Mouse (Mus musculus) neural tube, embryonic 14.5 days (tissue): Measurements from ENCODE around the gene Itga6. TPM values are rescaled to one million over a fixed set of nuclear protein-coding genes. Genes with fewer than 3 reads are reported as not detected.

ENCODE experiments used
- ATAC-seq: fragments of 200-750 bp; cut with Nextera tagmentation; 2 replicates; pipeline ENCODE4 v1.8.0; 2017; ENCODE audit warnings: low read depth, mild to moderate bottlenecking, moderate TSS enrichment, moderate library complexity
- H3K27ac ChIP-seq: fragments of 300-500 bp; sonication (generic); 2 replicates; pipeline ENCODE4 v1.5.1; 2014; ENCODE audit warnings: low read depth, mild to moderate bottlenecking, control low read depth, low read length, moderate library complexity, mixed read lengths
- H3K27me3 ChIP-seq: fragments of 300-500 bp; sonication (generic); 2 replicates; pipeline ENCODE4 v1.6.1; 2014; ENCODE audit warnings: low read length; ENCODE audit not compliant: control insufficient read depth, insufficient read depth
- H3K36me3 ChIP-seq: fragments of 300-500 bp; sonication (generic); 2 replicates; pipeline ENCODE4 v1.6.1; 2014; ENCODE audit warnings: low read length, mixed read lengths; ENCODE audit not compliant: control insufficient read depth, insufficient read depth
- H3K4me1 ChIP-seq: fragments of 300-500 bp; sonication (generic); 2 replicates; pipeline ENCODE4 v1.6.1; 2014; ENCODE audit warnings: low read length; ENCODE audit not compliant: control insufficient read depth, insufficient read depth
- H3K4me2 ChIP-seq: fragments of 300-500 bp; sonication (generic); 2 replicates; pipeline ENCODE4 v1.6.1; 2014; ENCODE audit warnings: mild to moderate bottlenecking, low read depth, low read length, control low read depth
- H3K4me3 ChIP-seq: fragments of 300-500 bp; sonication (generic); 2 replicates; pipeline ENCODE4 v1.5.1; 2014; ENCODE audit warnings: low read depth, low read length, control low read depth, mixed read lengths
- H3K9ac ChIP-seq: fragments of 300-500 bp; sonication (generic); replicated peaks from 2 replicates; pipeline ENCODE4 v1.6.1; 2014; ENCODE audit warnings: low read depth, mild to moderate bottlenecking, control low read depth, low read length, mixed read lengths
- H3K9me3 ChIP-seq: fragments of 300-500 bp; sonication (generic); 2 replicates; pipeline ENCODE4 v1.6.1; 2016; ENCODE audit warnings: low read length; ENCODE audit not compliant: control insufficient read depth
- WGBS: fragments of 180-500 bp; shearing (Covaris S2); extraction: QIAGEN DNeasy Blood & Tissue Kit; methylation state at CpG from one replicate; pipeline ENCODE4 v1.1.7; 2014; 5-methylcytosine and 5-hydroxymethylcytosine counted together
- polyA plus RNA-seq: library from polyadenylated mRNA; unstranded; fragments of >200 nt; fragmentation: Nextera tagmentation; extraction: Ambion mirVana; gene quantifications from 2 replicates; pipeline ENCODE4 v1.2.1, GENCODE M21; 2014

Gene Itga6
- polyA plus RNA-seq, 1 experiment from 2014 or later = 21.5 TPM

DNA sequence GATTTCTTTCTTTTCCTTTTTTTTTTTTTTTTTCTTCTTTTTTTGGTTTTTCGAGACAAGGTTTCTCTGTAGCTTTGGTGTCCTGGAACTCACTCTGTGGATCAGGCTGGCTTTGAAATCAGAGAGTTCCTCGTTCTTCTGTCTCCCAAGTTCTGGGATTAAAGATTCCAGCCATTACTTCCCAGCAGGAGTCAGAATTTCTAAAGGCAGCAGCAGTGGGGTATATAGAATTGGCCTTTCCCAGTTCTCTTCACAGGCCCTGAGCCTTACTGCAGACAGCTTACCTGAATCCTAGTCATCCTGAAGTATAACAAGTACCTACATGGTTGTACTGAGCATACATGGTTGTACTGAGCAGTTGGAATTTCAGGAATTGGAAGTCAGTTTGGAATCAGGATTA lies 129.4 kb downstream of the Itga6 start:
- Histone ChIP-seq H3K4me2 (no peak overlapping the region), H3K9me3 (no peaks in the 10 kb centered on the region), H3K4me3 (no peak overlapping the region), H3K27me3 (no peaks in the 10 kb centered on the region), H3K9ac (no peak overlapping the region), H3K36me3 (no peaks in the 10 kb centered on the region), H3K4me1 (0 out of 2 replicates have a peak, but pooled peaks cover 4% of the 10 kb centered on the region), H3K27ac (no peak overlapping the region)
- 60% methylated on average over 2 of the region's 2 CpGs for WGBS
- no peak for ATAC-seq

DNA sequence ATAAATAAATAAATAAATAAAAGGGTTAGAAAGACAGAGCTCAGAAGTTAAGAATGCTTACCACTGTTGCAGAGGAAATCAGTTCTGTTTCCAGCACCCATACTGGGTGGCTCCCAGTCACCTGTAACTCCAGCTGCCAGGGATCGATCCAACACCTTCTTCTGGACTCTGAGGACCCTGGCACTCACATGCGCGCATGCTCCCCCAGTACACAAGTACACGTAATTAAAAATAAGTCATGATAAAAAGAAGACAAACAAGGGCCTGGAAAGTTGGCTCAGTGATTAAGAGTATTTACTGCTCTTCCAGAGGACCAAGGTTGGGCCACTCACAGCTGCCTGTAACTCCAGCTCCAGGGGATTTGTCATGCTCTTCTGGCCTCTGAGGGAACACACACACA lies 132.4 kb downstream of the Itga6 start:
- H3K27ac ChIP-seq = no peak overlapping the region
- 89% methylated on average over 4 of the region's 4 CpGs for WGBS
- no peaks in the 10 kb centered on the region for H3K36me3 ChIP-seq
- H3K4me2 ChIP-seq = no peak overlapping the region
- no peak overlapping the region for H3K4me3 ChIP-seq
- 0 out of 2 replicates have a peak, but pooled peaks cover 4% of the 10 kb centered on the region for H3K4me1 ChIP-seq
- H3K27me3 ChIP-seq = no peaks in the 10 kb centered on the region
- ATAC-seq = no peak
- no peak overlapping the region for H3K9ac ChIP-seq
- no peaks in the 10 kb centered on the region for H3K9me3 ChIP-seq

DNA sequence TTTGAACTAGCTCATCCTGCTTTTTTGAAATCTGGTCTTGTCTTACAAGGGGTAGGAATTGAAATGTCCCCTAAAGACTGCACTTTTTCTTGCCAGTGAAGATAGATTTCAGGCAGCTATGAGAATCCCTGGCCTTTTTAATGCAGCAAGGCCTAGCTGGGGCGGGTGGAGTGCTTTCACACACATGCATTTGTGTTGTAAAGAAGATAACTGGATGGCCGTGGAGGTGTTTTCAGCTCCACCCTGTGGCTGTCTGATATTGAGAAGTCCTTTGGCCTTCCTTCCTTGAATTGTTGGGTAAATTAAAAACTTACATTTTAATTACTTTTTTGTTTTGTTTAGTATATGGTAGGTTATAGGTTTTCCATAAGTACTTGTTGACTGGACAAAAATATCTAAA lies 133.0 kb downstream of the Itga6 start:
- Histone ChIP-seq H3K27me3 (no peaks in the 10 kb centered on the region), H3K9ac (no peak overlapping the region), H3K4me2 (no peak overlapping the region), H3K36me3 (no peaks in the 10 kb centered on the region), H3K9me3 (no peaks in the 10 kb centered on the region), H3K27ac (no peak overlapping the region), H3K4me1 (0 out of 2 replicates have a peak, but pooled peaks cover 4% of the 10 kb centered on the region), H3K4me3 (no peak overlapping the region)
- ATAC-seq = no peak
- 70% methylated on average over 2 of the region's 2 CpGs for WGBS

DNA sequence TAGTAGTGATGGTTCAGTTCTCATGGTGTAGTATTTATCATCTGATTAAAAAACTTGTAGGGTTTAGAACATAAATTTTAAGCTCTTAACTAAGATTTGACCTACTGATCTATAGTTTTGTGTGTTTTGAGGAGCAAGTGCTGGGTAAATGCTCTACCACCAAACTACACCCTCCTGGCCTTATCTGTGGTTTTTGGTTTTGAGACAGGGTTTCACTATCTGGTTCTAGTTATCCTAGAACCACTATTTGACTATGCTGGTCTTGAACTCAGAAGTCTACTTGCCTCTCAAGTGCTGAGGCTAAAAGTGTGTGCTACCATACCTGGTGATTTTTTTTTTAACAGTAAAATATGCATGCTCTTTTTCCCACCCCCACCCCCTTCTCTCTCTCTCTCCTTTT lies 133.5 kb downstream of the Itga6 start:
- no peak overlapping the region for H3K9ac ChIP-seq
- no peak overlapping the region for H3K4me3 ChIP-seq
- no peaks in the 10 kb centered on the region for H3K36me3 ChIP-seq
- H3K4me2 ChIP-seq = no peak overlapping the region
- H3K27ac ChIP-seq = no peak overlapping the region
- no peaks in the 10 kb centered on the region for H3K27me3 ChIP-seq
- H3K9me3 ChIP-seq = no peaks in the 10 kb centered on the region
- H3K4me1 ChIP-seq = no peaks in the 10 kb centered on the region
- ATAC-seq = no peak

DNA sequence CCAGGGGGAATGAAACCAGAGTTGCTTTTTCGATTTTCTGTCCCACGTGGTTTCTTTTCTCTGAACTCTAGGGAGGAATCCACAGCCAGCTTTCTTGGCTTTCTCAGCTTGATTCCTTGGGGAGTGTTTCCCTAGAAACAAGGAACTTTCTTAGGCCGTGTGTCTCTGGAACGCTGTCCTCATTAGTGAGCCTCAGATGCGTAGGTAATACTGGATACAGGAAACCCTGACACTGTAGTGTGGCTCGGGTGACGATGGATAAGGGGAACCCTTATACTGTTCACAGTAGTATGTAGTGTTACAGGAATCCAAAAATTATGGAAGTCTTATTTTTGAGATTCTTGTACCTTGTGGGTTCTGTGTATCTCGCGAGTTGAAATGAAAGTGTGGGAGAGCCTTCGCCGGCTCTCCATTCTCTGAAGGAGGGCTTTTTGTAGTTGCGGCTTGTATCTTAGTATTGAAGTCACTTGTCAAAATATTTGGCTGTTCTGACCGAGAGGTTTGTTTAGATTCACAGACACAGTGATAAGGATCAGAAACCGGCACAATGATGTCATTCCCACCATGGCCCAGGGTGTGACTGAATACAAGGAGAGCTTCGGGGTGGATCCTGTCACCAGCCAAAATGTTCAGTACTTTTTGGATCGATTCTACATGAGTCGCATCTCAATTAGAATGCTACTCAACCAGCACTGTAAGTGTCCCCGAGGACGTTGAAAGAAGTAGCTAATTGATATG lies 137.7 kb downstream of the Itga6 start:
- no peaks in the 10 kb centered on the region for H3K9me3 ChIP-seq

DNA sequence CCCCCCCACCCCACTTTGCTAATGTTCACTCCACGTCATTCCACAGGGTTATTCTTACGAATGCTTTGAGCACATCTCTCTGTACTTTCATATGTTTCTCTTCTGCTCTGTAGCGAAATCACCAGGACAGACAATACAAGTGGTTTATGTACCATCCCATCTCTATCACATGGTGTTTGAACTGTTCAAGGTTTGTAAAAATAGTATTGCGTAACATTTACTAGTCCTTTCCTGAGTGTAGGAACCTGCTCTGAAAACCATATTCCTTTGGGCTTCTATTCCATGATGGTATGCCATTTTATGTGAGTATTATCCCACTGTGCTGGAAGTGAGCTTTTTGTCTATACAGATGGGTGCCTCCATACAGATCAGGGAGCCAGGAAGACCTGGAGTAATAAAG lies 141.9 kb downstream of the Itga6 start:
- 95% methylated on average over 4 of the region's 4 CpGs for WGBS
- Histone ChIP-seq H3K36me3 (no peaks in the 10 kb centered on the region), H3K4me2 (no peak overlapping the region), H3K27me3 (no peaks in the 10 kb centered on the region), H3K9ac (no peak overlapping the region), H3K9me3 (no peaks in the 10 kb centered on the region), H3K4me1 (no peaks in the 10 kb centered on the region), H3K27ac (no peak overlapping the region), H3K4me3 (no peak overlapping the region)
- no peak for ATAC-seq

More for the DNA sequence above, 137.7 kb downstream of the Itga6 start:
- H3K27me3 ChIP-seq = no peaks in the 10 kb centered on the region
- no peaks in the 10 kb centered on the region for H3K36me3 ChIP-seq
- no peak overlapping the region for H3K9ac ChIP-seq
- no peaks in the 10 kb centered on the region for H3K4me1 ChIP-seq
- WGBS = 88% methylated on average over 19 of the region's 19 CpGs
- H3K4me3 ChIP-seq = no peak overlapping the region
- no peak for ATAC-seq
- H3K27ac ChIP-seq = no peak overlapping the region
- H3K4me2 ChIP-seq = no peak overlapping the region

DNA sequence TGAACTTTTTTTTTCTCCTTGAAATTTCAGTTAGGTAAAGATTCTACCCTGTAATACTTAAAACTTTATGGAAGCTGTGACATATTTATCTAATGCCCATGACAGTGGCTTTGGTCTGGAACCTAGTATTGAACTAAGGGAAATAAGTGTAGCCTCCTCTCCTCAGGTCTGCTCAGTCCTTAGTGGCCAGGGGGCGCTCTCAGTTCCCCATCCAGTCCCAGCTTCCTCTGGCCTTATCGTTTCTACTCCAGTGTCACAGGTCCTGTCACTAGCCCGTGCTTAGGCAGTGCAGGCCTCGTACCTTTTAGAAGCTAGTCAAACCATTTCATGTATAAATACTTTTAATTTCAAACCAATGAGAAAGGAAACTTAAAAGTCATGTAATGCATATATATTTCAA lies 143.0 kb downstream of the Itga6 start:
- Histone ChIP-seq H3K9ac (no peak overlapping the region), H3K4me2 (no peak overlapping the region), H3K4me1 (no peaks in the 10 kb centered on the region), H3K4me3 (no peak overlapping the region), H3K9me3 (no peaks in the 10 kb centered on the region), H3K36me3 (no peaks in the 10 kb centered on the region), H3K27ac (no peak overlapping the region), H3K27me3 (no peaks in the 10 kb centered on the region)
- WGBS = 81% methylated on average over 4 of the region's 4 CpGs
- ATAC-seq = no peak

DNA sequence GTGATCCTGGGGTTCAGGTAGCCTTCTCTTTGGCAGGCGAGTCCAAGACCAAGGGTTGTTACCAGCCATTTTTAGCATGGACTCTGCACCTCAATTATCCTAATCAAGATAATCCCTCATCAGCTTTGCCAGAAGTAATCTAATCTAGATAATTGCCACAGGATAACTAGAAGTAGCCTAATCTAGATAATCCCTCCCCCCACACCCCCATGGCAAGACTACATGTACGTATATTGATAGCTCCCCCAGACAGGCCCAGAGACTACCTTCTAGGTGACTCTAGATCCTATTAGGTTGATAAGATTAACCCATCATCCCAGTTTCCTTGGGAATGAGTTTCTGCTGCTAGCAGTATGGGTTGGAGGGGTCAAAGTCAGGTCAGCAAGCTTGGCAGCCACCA lies 146.1 kb downstream of the Itga6 start:
- 94% methylated on average over 2 of the region's 2 CpGs for WGBS
- Histone ChIP-seq H3K36me3 (no peaks in the 10 kb centered on the region), H3K9ac (no peak overlapping the region), H3K4me1 (no peaks in the 10 kb centered on the region), H3K27ac (no peak overlapping the region), H3K4me2 (no peak overlapping the region), H3K27me3 (no peaks in the 10 kb centered on the region), H3K4me3 (no peak overlapping the region), H3K9me3 (no peaks in the 10 kb centered on the region)
- no peak for ATAC-seq

DNA sequence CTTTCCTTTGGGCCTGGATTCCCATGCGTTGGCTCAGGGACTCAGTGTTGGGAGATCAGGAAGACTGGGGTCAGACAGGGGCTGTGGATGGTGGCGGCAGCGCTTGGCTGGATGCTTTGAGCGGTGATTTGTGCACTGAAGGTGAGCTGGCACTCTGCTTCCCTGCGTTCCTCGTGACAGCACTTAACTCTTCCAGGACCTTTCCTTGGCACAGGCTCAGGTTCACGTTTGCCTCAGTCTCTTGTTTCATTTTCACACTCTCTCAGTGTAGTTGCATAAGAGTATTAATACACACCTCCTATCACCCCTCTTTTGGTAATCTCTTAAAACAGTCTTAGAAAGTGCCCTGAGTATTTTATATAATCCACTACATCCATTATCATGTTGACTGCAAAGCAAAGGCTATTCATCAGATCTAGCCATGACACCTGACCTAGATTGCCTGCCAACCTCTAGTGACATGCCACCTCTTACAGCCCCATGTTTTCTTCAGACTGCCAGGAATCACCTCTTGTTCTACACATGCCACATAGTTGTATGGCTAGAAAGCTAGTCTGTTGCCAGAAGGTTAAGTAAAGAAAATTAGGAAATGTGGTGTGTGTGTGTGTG lies 147.4 kb downstream of the Itga6 start:
- Histone ChIP-seq H3K9me3 (no peaks in the 10 kb centered on the region), H3K27me3 (no peaks in the 10 kb centered on the region), H3K9ac (no peak overlapping the region), H3K27ac (no peak overlapping the region), H3K4me2 (no peak overlapping the region), H3K4me1 (no peaks in the 10 kb centered on the region; the same call in 1 of the 2 replicates), H3K36me3 (no peaks in the 10 kb centered on the region), H3K4me3 (no peak overlapping the region)
- WGBS = 94% methylated on average over 7 of the region's 7 CpGs
- no peak for ATAC-seq
